Mouse (Mus musculus): ENCODE measurements at regions not wholly inside any gene's neighbourhood (a gene's known extent, or its start where the extent isn't known, plus 50 kb on each side); places are given as distances from the start of the nearest gene placed in this dataset.
A peak's percentile ranks its signal among the peaks of the same experiment; 100 is the strongest.

DNA sequence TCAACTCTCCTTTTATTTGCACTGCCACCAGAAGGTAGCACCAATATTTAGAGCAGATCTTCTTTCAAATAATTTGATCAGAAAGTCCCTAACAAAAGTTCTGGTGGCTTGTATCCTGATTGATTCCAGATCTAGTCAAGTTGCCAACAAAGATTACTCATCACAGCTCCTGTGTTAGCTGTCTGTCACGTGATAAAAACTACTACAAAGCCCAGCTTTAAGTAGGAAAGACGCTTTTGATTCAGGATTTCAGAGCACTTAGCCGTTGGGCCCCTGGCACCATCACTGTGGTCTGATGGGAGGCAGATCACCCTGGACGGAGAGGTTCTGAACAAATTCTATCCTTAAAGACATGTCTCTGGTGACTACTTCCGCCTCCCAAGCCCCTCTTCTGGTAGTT lies 241.6 kb upstream of the Il12b start:
- no peak for DNase-seq

DNA sequence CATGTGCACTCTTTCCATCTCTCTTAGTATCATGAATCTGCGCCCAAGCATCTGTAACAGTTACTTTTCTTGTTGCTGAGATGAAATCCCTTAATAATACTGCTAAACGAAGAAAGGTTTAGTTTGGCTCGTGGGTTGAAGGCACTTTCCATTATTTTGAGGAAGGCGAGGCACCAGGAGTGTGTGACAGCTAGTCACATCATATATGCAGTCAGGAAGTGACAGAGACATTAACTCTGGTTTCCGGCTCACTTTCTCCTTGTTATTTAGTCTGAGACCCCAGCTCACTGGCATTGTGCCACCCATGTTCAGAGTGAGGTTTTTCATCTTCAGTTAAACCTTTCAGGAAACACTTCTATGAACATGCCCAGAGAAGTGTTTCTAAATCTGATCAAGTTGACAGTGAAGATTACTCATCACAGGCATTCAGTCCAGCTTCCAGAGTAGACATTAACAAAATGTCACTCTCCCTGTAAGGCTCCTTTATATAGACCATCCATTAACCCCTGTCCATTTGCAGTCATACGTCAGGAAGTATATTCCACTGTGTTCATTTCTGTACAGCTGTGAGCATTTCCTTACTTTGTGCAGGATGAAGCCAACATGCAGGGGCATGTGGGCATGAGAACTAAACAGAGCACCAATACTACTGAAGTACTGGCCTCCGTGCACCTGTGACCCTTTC lies 238.0 kb upstream of the Il12b start:
- DNase-seq = no peak

GRCm38 (mm10) chr11:44163049-44163448 lies 236.8 kb upstream of the Il12b start:
- DNase-seq = no peak

DNA sequence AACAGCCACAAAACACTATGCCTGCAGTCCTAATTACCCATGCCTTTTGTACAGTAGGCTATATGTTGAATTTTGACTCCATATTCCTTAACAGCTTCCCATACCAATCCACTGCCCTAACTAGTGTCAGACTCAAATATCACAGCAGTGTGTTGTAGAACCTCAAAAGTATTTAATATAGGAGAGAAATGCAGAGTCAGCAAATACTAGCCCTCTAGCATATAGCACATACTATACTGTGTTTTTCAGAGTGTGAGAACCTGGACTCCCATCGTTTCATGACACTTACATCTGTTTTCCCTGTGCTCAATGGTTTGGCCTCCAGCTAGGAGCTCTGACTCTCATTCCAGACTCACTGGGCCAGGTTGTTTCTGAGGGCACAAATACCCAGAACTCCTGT lies 236.1 kb upstream of the Il12b start:
- DNase-seq = no peak

- DNase-seq = no peak
These were observed 235.7 kb upstream of the Il12b start for GRCm38 (mm10) chr11:44164186-44164585.

DNA sequence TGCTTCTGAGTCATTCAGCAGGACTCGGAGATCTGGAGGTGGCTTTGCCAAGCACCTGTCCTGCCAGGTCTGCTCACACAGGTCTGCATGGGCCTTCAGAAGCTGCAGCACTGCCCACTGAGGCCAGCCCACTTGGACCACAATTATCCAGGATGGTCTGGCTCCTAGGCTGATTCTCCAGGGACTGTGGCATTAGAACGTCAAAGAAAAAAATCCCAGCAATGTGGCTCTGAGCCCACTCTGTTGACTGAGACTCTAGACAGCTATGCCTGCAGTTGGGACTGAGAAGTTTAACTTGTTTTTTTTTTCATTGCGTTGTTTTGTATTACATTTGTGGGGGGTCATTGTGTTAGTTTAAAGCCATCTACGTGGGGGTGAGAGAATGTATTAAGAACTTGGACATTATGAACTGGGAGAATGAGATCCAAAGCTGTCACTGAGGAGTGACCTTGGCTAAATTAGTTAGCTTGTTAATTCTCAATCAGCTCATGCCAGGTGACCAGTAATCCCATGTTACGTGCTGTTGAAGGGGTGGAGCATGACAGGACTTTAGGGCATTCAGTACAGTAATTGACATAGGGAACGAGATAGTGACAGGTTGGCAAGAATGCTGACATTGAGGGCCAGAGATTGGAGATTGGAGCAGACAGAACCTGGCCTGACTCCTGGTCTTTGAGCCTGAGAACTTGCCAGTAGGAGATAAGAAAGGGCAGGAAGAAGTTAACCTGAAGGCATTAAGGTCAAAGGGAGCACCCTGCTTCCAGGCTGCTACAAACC lies 232.0 kb upstream of the Il12b start:
- no peak for DNase-seq

- no peak for DNase-seq
These were observed 227.4 kb upstream of the Il12b start for GRCm38 (mm10) chr11:44172478-44172877.

DNA sequence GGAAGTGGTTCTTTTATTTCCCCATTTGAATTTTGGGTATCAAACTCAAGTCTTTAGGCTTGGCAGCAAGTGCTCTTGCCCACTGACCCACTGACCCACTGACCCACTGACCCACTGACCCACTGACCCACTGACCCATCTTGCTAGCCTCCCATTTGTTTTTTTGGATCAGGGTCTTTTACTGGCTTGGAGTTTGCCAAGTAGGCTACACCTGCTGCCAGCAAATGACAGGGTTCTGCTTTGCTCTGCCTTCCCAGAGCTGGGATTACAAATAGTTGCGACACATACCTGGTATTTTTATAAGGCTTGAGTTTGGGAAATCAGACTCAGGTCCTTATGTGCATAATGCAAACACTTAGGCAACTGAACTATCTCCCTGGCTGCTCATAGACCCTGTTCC lies 226.7 kb upstream of the Il12b start:
- no peak for DNase-seq

GRCm38 (mm10) chr11:44174548-44174947 lies 225.3 kb upstream of the Il12b start:
- DNase-seq = no peak

- no peak for DNase-seq
These were observed 220.2 kb upstream of the Il12b start for GRCm38 (mm10) chr11:44179711-44180110.

DNA sequence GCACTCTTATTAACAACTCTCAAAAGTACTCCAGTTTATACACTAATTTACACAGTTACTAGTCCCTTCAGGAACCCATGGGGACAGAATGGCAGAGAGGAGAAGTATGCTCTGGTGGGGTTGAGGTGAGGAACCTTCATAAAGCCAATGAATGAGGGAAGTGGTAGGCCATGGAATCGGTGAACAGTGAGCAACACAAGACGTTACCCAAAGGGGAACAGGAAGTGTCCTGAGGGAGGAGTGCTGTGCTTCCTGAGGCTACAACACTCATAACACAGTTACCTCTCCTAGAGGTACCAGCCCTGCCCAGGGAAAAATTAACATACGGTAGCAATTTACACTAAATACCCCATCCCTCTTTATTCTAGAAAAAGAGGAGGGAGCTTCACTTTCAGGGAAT lies 216.0 kb upstream of the Il12b start:
- DNase-seq = no peak

DNA sequence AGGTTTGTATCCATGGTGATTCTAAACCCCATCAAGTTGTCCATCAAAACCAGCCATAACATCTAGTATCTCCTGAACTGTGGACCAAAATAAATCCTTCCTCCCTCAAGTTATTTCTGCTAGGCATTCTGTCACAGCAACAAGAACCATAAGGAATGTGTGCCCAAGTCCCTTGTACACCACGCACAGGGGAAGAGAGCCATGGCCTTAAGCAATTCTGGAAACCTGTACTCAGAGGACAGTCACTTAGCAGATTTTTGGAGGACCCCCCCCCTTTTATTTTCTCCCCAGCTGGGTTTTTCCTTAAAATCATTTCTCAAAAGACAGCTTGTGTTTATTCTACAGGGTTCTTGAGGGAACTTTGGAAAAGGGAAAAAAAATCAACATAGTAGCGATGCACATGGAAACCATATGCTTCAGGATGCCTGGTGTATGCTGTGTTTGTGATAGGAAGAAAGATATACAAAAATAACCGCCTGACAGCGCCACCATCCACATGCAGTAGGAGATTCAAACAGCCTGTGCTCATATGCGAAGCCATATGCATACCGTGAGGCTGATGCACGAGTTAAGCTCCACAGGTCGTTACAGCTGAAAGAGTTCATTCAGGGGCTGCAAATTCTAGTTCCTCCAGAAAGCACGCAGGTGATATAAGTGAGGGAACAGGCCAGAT lies 214.5 kb upstream of the Il12b start:
- no peak for DNase-seq

DNA sequence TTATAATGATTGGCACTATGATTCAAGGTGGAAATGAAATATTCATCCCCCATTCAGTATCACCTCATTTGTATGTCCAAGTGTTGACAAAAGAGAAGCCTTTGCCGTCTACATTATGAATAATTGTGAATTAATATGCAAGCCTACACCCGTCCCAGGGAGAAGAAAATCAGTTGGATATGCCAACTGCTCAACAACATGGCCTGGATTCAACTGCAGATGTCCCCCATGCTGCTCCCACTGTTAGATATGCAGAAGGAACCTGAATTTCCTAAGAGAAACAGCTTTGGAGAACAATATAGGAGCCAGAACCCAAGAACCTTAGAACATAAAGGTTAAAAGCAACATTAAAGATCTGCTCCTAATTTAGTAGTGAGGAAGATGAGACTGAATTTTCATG lies 211.7 kb upstream of the Il12b start:
- no peak for DNase-seq

GRCm38 (mm10) chr11:44193806-44194205 lies 206.1 kb upstream of the Il12b start:
- no peak for DNase-seq

GRCm38 (mm10) chr11:44202716-44203115 lies 197.1 kb upstream of the Il12b start:
- DNase-seq = no peak

DNA sequence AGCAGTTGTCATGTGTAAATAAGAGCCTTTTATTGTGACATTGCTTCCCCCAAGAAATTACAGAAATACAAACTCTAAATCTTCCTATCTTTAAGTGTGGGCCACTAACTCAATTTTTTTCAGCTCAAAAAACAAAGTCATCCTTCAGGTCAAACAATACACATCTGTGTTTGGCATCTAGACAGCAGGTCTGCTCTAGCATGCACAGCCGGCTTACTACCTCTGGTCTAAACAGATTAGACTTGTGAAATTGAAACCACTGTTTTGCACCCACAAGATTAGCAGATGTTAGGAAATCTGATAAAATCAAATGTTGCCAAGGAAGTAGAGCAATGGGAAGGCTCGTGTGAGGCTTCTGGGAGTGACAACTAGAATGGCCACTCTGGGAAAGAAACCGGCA lies 195.5 kb upstream of the Il12b start:
- DNase-seq = no peak

GRCm38 (mm10) chr11:44206866-44207265 lies 193.0 kb upstream of the Il12b start:
- no peak for DNase-seq

DNA sequence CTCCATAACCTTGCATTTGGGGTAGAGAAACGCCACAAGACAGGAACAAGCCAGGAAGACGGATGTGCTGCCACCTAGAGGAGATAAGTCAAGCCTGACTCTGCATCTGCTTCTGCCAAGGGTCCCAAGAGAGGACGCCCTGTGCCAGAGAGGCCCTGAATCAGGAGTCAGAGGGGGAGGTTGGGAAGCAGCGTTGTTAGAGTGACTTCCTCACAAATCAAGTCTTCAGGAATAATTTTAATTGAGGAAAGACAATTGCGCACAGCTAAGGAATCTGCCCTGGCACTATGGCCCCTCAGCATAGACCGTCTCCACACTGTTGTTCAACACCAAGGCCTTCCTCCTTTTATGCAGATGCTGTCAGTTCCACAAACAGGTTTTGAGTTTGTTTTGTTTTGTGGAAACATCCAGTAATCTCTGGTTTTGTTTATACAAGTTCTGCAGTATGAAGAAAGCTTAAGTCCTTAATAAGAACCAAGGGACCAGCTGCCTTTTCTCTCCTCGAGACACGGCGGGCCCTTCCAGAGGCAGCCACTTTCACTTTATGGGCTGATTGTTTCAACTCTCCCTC lies 187.9 kb upstream of the Il12b start:
- DNase-seq = peak; percentile 29 to 45

DNA sequence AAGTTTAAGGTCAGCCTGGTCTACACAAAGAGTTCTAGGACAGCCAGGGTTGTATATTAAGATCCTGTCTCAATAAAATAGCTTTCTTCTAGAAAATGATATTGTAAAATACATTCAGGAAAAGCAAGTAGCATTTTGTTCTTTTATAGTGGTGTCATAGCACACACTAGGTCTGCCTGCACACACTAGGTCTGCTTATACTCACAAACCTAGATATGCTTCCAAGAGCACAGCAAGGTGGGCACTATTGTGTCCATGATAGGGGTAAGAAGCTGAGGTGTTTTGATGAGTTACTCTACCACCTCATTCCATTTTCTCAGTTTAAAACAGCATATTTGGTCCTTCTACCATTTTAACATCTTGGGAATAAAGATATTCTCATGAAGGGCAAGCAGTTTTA lies 185.8 kb upstream of the Il12b start:
- no peak for DNase-seq

DNA sequence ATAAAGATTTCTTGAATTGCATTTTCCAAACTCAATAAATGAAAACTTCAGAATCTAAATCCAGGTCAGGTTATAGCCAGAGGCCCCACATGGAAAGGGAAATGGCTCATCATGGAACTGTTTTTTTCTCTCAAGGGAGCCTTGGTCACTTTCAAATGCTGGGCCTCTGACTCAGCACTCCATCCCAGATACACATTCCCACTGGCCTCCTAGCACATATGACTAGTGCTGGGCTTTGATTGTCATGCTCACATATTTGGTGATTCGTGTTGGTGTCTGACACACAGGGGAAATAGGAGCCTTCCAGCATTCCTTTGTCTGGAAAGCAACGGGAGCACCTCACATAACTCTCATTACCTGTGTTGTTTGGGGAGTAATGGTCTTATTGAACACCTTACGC lies 183.5 kb upstream of the Il12b start:
- DNase-seq = no peak

DNA sequence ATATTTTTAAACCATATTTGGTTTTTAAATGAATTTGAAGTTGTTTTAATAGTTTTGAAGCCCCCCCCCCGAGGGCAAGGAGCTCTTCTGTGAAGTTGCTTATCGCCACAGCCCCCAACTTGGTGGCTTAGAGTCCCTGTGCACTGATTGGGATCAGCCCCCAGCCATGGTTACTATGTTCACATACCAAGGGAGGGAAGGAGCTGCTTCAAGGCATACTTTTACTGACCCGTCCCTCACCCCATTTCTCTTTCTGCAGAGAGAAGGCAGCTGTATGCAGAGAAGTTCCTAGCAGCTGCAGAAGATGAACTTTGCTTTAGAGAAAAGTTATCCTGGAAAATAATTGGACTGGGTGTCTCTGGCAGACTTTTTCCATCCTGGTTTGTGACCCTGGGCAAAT lies 179.9 kb upstream of the Il12b start:
- no peak for DNase-seq

GRCm38 (mm10) chr11:44229996-44230395 lies 169.9 kb upstream of the Il12b start:
- DNase-seq = no peak

DNA sequence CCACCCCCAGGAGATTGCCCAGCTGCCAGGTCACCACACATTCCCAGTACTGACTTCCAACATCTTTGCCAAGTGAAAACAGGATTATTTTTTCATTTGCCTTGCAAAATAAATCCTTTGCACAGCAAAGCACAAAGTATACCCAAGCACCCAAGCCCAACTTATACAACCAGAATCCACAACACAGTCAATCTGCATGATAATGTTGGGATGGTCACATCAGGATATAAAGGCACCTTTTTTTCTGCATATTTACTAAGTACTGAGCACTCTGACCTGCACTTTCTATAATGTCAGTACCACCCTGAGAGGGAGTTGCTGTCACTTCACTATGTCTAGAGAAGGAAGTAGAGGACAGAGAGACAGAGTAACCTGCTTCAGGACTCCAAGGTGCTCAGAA lies 164.4 kb upstream of the Il12b start:
- DNase-seq = no peak

GRCm38 (mm10) chr11:44238051-44238450 lies 161.8 kb upstream of the Il12b start:
- DNase-seq = no peak

All from kidney, adult 8-10 months (tissue).